Mouse (Mus musculus): ENCODE measurements around the gene Clic5.

Clic5 gene

DNA sequence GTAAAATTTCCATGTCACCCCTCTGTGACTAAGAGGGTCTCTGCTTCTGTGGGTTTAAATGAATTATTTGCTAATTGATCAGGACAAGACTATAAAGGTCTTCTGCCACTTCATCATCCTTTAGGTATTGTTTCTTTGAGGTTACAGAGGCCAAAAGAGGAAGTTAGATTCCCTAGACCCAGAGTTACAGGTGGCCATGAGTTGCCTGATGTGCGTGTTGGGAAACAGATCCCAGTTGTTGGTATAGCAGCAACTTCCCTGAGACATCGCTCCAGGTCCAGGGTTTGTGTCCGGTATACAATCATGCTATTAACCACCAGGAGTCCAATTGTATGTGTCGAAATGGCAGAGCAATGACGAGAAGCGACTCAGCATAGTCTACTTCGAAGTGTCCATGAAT, 81.7 kb downstream of the Clic5 start:
- DNase-seq (ENCODE audit: low spot score in 2 of 2), result no peak

- no peak for DNase-seq (ENCODE audit: low spot score in 2 of 2)
These were observed 83.0 kb downstream of the Clic5 start for GRCm38 (mm10) chr17:44271426-44271825.

DNA sequence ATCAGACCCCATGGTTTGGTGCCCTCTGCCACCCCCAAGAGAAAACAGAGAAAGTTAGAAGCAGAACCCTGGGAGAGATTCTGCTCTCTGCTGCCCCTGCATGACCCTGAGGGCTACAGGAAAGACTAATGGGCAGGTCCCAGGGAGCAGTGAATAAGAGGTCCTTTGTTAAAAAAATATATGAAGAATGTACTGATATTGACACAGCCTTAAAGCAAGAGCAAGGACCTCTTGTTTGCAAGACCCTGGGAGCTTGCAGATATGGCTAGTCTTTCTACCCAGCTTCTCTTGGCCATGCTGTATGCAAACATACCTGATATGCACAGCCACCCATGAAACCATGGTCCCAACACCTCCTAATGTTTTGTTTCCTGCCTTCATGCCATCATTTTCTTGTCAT, 86.4 kb downstream of the Clic5 start:
- DNase-seq (ENCODE audit: low spot score in 2 of 2), result no peak

DNA sequence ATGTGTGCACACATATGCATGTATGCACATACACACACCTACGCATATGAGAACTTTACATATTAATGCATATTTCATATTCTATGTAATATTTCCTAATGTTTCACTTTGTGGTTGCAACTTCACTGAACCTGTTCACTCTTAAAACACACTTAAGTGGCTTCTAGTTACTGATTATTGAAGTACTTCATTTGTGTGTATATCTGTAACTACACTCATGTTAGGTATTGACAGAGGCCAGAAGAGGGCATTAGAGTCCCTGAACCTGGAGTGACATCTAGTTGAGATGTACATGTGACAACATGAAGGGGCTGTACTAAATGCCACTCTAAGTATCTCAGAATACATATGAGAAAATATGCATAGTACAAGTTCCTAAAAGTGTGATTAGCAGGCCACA, 99.9 kb downstream of the Clic5 start:
- DNase-seq (ENCODE audit: low spot score in 2 of 2), result no peak

DNA sequence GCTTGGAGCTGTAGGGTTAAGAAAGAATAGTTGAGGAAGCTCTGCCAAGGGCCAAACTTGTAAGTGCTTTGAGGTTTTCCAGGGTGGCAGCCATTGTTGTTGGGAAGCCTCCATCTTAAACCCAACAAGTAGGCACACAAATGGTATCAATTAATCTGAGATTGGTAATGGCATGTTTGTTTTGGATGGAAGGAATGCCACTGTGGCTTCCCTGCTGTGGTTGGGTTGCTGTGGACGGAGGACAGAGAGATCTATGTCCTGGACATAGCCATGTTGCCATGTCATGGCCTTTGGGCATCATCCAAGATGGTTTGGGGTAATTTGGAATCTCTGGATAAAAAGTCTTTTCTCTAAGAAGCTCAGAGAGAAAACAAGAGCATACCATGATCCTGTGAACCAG, 108.8 kb downstream of the Clic5 start:
- DNase-seq (ENCODE audit: low spot score in 2 of 2), result no peak

DNA sequence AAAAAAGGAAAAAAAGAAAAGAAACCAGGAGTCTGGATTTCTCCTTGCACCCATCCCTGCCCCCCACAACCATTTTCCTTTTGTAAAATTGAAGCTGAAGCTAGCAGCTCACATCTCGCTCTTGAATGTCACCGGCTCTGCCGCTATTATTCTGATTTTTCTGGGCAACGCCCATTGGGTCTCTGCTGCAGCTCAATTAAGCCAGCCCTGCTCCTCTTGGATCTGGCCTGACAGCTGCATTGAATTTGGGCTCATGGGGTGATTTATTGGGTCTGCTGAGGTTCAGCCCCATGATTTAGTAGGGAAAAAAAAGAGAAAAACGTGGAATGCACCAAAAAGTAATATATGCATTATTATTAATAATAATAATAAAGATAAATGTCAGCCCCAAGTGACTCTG, 111.9 kb downstream of the Clic5 start:
- DNase-seq (ENCODE audit: low spot score in 2 of 2), result no peak

- no peak for DNase-seq (ENCODE audit: low spot score in 2 of 2)
These were observed 112.3 kb downstream of the Clic5 start for GRCm38 (mm10) chr17:44300723-44301122.

DNA sequence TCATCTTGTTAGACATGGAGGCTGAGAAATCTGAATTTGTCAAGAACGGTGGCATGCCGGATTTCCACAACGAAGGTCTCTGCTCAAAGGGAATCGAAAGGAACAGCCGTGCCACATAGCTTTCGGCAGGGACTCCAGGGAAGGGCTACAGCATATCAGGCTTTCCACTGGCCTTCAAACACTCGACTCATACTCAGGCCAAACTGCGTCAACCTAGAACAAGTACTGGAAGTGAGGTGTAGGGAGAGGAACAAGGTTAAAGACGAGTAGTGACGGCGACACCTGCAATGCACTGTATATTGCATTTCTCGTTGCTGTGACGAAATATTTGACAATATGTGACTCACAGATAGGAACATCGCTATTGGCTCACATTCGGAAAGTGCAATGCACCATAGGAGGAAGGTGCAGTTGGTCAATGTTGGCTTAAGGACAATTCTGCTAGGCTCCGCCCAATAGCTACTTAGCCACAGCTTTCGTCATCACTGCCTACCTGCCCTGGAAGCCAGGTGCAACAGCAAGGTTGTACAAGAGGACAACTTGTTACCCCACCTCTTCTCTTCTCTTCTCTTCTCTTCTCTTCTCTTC, 112.9 kb downstream of the Clic5 start:
- DNase-seq (ENCODE audit: low spot score in 2 of 2), result no peak

DNA sequence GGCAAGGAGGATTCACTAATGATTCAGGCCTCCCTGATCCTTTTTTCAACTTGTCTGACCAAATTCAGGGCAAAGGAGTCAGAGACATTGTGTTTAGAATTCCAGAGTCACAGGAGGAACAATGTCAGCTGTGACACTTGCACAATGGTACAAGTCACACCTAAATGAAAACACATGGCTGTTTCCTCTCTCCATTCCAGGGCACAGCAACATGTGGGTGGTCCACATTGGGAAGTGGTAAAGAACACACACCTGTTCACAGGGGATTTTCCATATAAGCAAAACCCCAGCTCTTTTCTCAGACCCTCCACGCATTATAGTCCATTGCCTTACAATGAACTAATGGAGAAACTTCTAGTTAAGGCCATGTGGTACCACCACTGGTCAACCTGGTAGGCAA, 115.7 kb downstream of the Clic5 start:
- DNase-seq (ENCODE audit: low spot score in 2 of 2), result no peak

DNA sequence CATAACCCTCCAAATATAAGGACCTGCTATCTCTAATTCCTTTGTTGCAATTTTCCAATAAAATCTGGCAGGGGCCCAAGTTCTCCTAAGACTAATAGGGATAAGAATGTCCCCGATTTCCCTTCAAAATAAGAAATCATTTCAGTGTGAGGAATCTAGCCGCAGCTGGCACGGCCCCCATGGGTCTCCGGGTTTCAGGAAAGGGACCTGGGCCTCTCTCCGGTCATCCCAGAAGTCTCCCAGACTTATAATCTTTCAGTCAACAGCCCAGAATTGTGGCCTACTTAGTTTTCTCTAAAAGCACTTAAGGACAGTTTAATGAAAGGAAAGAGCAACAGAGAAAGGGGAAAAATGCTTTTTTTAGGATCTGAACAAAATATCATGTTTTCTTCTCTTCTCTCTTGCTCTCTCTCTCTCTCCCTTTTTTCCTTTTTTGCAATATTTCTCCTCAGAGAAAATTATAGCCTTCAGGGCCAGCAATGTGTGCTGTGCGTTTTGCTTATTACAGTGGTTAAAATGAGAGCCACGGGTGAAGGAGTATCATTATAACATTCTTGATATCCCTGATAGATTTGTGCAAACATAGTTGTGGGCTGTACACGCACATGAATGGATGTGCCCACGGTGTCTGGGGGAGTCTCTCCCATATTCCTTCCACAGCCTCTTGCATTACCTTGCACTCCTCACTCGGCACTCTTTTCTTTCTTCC, 121.7 kb downstream of the Clic5 start:
- DNase-seq (ENCODE audit: low spot score in 2 of 2), result no peak

- no peak for DNase-seq (ENCODE audit: low spot score in 2 of 2)
These were observed 136.9 kb downstream of the Clic5 start for GRCm38 (mm10) chr17:44325314-44325713.

DNA sequence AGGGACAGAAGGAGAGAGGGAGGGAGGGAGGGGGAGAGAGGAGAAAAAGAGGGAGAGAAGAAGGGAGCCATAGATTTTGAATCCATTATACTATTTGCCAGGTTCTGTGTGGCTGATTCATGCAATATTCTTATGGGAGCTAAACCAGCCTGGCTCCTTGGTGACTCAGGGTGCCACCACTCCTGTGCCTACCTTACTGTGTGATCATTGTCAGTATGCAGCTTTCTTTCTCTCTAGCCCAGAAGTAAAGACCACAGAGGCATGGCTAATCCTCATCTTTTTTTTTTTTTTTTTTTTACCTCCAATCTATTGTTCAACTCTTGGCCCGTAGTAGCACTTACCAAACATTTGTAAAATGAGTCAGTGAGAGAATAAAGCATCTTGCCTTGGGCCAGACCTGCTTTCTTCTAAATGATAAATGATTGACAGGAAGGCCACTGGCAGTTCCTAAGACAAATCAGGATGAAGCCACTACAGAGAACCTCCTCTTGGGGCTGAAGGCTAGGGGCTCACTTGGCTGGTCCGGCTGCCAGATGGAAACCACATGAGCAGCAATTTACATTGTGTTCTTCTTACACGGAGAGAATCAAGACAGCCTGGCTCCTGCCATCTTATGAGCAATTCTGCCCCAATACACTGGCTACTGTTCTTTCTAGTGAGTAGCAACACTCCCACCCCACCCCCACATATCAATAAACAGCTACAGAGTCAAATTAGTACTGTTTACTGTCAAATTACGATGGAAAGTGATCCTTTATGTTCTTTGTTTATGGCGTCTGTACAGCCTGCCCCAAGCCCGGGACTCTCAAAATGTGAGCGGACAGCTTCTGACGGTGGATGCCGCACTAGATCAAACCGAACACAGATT, 139.1 kb downstream of the Clic5 start:
- DNase-seq (ENCODE audit: low spot score in 2 of 2), result no peak

GRCm38 (mm10) chr17:44328147-44328482, 139.7 kb downstream of the Clic5 start:
- DNase-seq (ENCODE audit: low spot score in 2 of 2), result no peak
